Mouse (Mus musculus) lung, embryonic 14.5 days (tissue): Measurements from ENCODE around the gene Olfr173. TPM values are rescaled to one million over a fixed set of nuclear protein-coding genes. Genes with fewer than 3 reads are reported as not detected.
A peak's percentile ranks its signal among the peaks of the same experiment; 100 is the strongest.

Experiments
- ATAC-seq: fragments of 200-750 bp; cut with Nextera tagmentation; 2 replicates; pipeline ENCODE4 v1.8.0; 2017; ENCODE audit warnings: mild to moderate bottlenecking, moderate TSS enrichment, moderate library complexity; ENCODE audit not compliant: insufficient read depth
- DNase-seq: peaks from one replicate; pipeline ENCODE4 v3.0.0-alpha.2; 2015
- H3K27ac ChIP-seq: fragments of 300-500 bp; sonication (generic); 2 replicates; pipeline ENCODE4 v1.5.1; 2014; ENCODE audit warnings: low read depth, mild to moderate bottlenecking, moderate library complexity
- H3K27me3 ChIP-seq: fragments of 300-500 bp; sonication (generic); 2 replicates; pipeline ENCODE4 v1.6.1; 2014; ENCODE audit warnings: low read length, control low read depth; ENCODE audit not compliant: insufficient read depth
- H3K36me3 ChIP-seq: fragments of 300-500 bp; sonication (generic); 2 replicates; pipeline ENCODE4 v1.6.1; 2014; ENCODE audit warnings: control low read depth; ENCODE audit not compliant: insufficient read depth
- H3K4me1 ChIP-seq: fragments of 300-500 bp; sonication (generic); 2 replicates; pipeline ENCODE4 v1.6.1; 2014; ENCODE audit warnings: antibody characterized with exemption, control low read depth; ENCODE audit not compliant: insufficient read depth
- H3K4me2 ChIP-seq: fragments of 300-500 bp; sonication (generic); 2 replicates; pipeline ENCODE4 v1.6.1; 2014; ENCODE audit warnings: mild to moderate bottlenecking
- H3K4me3 ChIP-seq: fragments of 300-500 bp; sonication (generic); 2 replicates; pipeline ENCODE4 v1.5.1; 2014; ENCODE audit warnings: low read depth, low read length
- H3K9ac ChIP-seq: fragments of 300-500 bp; sonication (generic); 2 replicates; pipeline ENCODE4 v1.6.1; 2014
- H3K9me3 ChIP-seq: fragments of 300-500 bp; sonication (generic); 2 replicates; pipeline ENCODE4 v1.6.1; 2016; ENCODE audit warnings: low read depth, low read length, control low read depth
- CTCF ChIP-seq: IDR thresholded peaks from 2 replicates; pipeline ENCODE4 v1.5.1; 2016; ENCODE audit warnings: antibody characterized with exemption, low read depth
- WGBS: fragments of 180-500 bp; shearing (Covaris S2); extraction: QIAGEN DNeasy Blood & Tissue Kit; methylation state at CpG from one replicate; pipeline ENCODE4 v1.1.7; 2014; 5-methylcytosine and 5-hydroxymethylcytosine counted together
- microRNA-seq: library from miRNA; unstranded; fragments of <30 nt; microRNA quantifications from one replicate; pipeline ENCODE4, GENCODE M21; 2016; ENCODE audit warnings: borderline number of aligned reads
- polyA plus RNA-seq: library from polyadenylated mRNA; unstranded; fragments of >200 nt; fragmentation: Nextera tagmentation; extraction: Ambion mirVana; gene quantifications from 2 replicates; pipeline ENCODE4 v1.2.1, GENCODE M21; 2014

Olfr173 gene
- not detected in 2 replicates for polyA plus RNA-seq

DNA sequence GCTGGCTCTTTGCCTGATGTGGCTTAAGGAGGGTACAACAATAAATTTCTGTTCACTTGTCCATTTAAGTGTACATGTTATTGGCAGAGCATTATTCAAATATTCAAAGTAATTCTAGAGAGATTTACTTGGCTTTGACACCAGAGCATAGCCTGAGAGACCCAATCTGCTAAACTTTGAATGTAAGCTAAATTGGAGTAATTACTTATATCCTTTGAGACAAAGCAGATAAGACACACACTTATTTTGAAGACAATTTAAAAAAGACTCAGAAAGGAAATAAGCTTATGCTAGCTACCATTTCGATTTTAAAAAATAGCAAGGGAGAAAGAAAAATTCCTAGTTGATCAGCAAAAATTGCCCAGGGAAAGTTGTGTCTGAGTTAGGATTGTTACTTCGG is at the start of gene Olfr173:
Gene Olfr173, minus strand, starts transcription at position 101 of the 400 bp plus-strand sequence.
- no peak within 1 kb of the TSS for H3K4me3 ChIP-seq

DNA sequence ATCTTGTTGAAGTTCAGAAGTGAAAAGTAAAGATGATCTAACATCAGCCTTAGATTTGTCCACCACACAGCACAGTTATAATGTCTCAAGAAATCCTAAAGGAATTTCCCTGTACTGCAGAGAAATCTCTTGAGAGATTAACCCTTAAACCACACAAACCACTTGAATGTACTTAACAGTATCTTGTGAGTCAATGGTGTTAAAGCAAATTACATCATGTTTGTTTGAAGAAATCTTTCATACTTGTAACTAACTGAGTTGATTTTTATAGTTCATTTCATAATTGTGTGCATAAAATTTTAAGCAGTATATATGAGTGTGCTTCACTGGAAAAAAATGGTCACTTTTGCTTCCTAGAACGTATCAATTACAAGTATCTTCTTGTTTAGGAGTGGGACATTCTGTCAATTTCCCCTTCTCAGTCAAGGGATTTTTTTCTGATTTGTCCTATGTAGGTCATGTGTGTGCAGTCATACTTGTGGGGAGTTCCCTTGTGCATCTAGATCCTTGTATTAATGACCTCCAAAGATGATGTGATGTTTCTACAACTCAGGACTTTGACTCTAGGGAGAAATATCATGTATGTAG is 26.8 kb upstream of the Olfr173 start, which contains the start of gene Olfr175-ps1:
Gene Olfr175-ps1, minus strand, starts transcription at position 51 of the 588 bp plus-strand sequence.
- ATAC-seq (no peak), DNase-seq (no peak)
- Histone ChIP-seq H3K36me3 (no peaks in the 10 kb centered on the region), H3K4me3 (no peak within 1 kb of the TSS), H3K4me2 (no peak within 1 kb of the TSS), H3K27ac (no peak within 1 kb of the TSS), H3K9ac (no peak within 1 kb of the TSS), H3K27me3 (no peaks in the 10 kb centered on the region), H3K9me3 (no peaks in the 10 kb centered on the region), H3K4me1 (no peaks in the 10 kb centered on the region)
- TF ChIP-seq CTCF, result no peak
- WGBS, result 88% methylated on average over 1 of the region's 1 CpGs

More for the DNA sequence above, at the start of gene Olfr173:
- ATAC-seq (no peak), DNase-seq (no peak)
- Histone ChIP-seq H3K9me3 (no peaks in the 10 kb centered on the region), H3K4me2 (no peak within 1 kb of the TSS), H3K27me3 (no peaks in the 10 kb centered on the region), H3K36me3 (no peaks in the 10 kb centered on the region), H3K4me1 (no peaks in the 10 kb centered on the region), H3K27ac (no peak within 1 kb of the TSS), H3K9ac (no peak within 1 kb of the TSS)
- no peak for TF ChIP-seq CTCF
- 73% methylated on average over 2 of the region's 2 CpGs for WGBS

DNA sequence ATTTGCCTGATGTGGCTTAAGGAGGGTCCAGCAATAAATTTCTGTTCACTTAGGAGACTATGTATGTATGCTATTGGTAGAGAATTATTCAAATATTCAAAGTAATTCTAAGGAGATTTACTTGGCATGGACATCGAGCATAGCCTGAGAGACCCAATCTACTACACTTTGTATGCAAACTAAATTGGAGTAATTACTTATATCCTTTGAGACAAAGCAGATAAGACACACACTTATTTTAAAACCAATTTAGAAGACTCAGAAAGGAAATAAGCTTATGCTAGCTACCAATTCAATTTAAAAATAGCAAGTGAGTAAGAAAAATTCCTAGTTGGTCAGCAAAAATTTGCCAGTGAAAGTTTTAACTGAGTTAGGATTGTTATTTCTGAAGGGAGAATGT is 37.0 kb downstream of the Olfr173 start, which contains the start of gene Olfr172:
Gene Olfr172, minus strand, starts transcription at position 101 of the 400 bp plus-strand sequence.
- Histone ChIP-seq H3K4me2 (no peak within 1 kb of the TSS), H3K27ac (no peak within 1 kb of the TSS), H3K36me3 (no peaks in the 10 kb centered on the region), H3K9ac (no peak within 1 kb of the TSS), H3K9me3 (no peaks in the 10 kb centered on the region), H3K4me3 (no peak within 1 kb of the TSS), H3K4me1 (no peaks in the 10 kb centered on the region), H3K27me3 (no peaks in the 10 kb centered on the region)
- DNase-seq (no peak), ATAC-seq (no peak)
- WGBS, result 78% methylated on average over 1 of the region's 1 CpGs
- TF ChIP-seq CTCF, result no peak

DNA sequence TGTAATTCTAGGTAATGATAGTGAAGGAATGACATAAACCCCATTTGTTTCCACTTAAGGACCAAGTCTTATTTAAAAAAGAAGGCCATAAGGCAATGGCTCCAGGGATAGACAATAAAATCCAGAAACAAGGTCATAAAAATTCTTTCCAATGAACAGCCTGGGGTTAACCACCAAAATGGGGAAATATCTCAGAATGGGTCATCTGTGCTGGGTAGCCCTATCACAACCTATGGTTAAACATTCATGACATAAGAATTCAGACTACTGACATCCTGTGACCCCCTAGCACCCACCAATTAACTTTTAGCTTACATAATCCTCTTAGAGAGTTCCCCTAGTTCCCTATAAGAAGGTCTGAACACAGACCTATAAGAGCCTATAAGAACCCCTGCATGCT is 43.9 kb downstream of the Olfr173 start:
- Histone ChIP-seq H3K4me1 (no peaks in the 10 kb centered on the region), H3K4me2 (no peak overlapping the region), H3K27me3 (no peaks in the 10 kb centered on the region), H3K4me3 (no peak overlapping the region), H3K36me3 (no peaks in the 10 kb centered on the region), H3K9ac (no peak overlapping the region), H3K9me3 (no peaks in the 10 kb centered on the region), H3K27ac (no peak overlapping the region)
- DNase-seq (no peak), ATAC-seq (no peak)
- TF ChIP-seq CTCF, result no peak

DNA sequence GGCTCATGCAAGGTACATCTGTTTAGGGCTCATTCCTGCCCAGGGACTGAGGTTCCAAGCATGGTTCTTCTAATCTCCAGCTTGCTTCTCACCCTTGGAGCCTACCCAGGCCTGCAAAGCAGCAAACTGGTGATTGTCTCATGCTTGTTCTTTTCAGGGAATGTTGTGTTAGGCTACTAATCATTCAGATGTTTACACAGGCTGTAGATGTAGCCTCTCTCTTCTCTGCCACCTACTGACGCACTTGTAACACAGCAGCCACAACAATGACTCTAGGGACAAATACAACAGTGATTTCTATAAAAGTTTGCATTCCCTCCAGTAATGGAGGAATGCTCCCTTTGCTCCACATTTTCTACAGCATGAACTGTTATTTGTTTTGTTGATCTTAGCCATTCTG is 48.8 kb downstream of the Olfr173 start:
- H3K4me2 ChIP-seq, result no peak overlapping the region
- peak; percentile 40 for DNase-seq
- no peak overlapping the region for H3K27ac ChIP-seq
- H3K27me3 ChIP-seq, result no peaks in the 10 kb centered on the region
- ATAC-seq, result peak; percentile 68; the same call in 1 of the 2 replicates
- H3K4me1 ChIP-seq, result no peaks in the 10 kb centered on the region
- TF ChIP-seq CTCF, result peak; percentile 57
- H3K9ac ChIP-seq, result no peak overlapping the region
- H3K4me3 ChIP-seq, result no peak overlapping the region
- WGBS, result 28% methylated on average over 1 of the region's 1 CpGs
- H3K36me3 ChIP-seq, result no peaks in the 10 kb centered on the region
- H3K9me3 ChIP-seq, result no peaks in the 10 kb centered on the region

DNA sequence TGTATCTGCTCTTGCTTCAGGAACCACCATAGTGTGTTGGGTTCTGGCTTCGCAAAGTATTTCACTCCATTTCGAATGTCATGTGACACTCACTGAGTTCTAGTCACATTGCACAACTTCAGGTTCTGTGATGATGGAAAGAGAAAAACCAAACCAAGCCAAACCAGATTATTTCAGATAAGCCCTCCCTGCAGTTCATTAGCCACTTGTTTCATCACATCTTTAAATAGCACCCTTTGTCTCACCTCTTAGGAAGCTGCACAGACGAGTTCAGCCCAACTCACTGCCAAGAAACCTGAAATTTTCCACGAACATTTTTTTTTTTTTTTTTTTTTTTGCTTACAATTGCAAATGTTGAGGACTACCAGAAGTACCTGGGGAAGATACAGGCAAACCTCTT is 53.4 kb downstream of the Olfr173 start:
- no peaks in the 10 kb centered on the region for H3K36me3 ChIP-seq
- no peak overlapping the region for H3K4me2 ChIP-seq
- no peak overlapping the region for H3K9ac ChIP-seq
- 55% methylated on average over 4 of the region's 4 CpGs for WGBS
- TF ChIP-seq CTCF, result no peak
- H3K4me3 ChIP-seq, result no peak overlapping the region
- ATAC-seq, result no peak
- H3K9me3 ChIP-seq, result no peaks in the 10 kb centered on the region
- no peak for DNase-seq
- H3K4me1 ChIP-seq, result no peaks in the 10 kb centered on the region
- no peaks in the 10 kb centered on the region for H3K27me3 ChIP-seq
- no peak overlapping the region for H3K27ac ChIP-seq

Small RNA genes within 50 kb of the gene (microRNA-seq; reads per million reads assigned to microRNA genes)
- not detected for gene Gm27564

Other genes with a start within 250 kb of the Olfr173 start
- gene Gm813, start 183.3 kb downstream of the Olfr173 start, polyA plus RNA-seq, result not detected in 2 replicates
- not detected in 2 replicates for gene E330017A01Rik, start 161.5 kb downstream of the Olfr173 start, polyA plus RNA-seq
- gene Cpox, start 130.0 kb downstream of the Olfr173 start, polyA plus RNA-seq, result 22.7 and 23.7 TPM in 2 replicates
- 0.11 TPM in 1 of 2 replicates, not detected in the other for gene Gpr15, start 81.2 kb downstream of the Olfr173 start, polyA plus RNA-seq
- 127 and 128 TPM in 2 replicates for gene Cldnd1, start 72.4 kb downstream of the Olfr173 start, polyA plus RNA-seq
- gene Olfr172, start 37.1 kb downstream of the Olfr173 start, polyA plus RNA-seq, result not detected in 2 replicates
- gene Olfr175-ps1, start 26.5 kb upstream of the Olfr173 start, polyA plus RNA-seq, result not detected in 2 replicates
- gene Olfr177, start 74.5 kb upstream of the Olfr173 start, polyA plus RNA-seq, result not detected in 2 replicates
- not detected in 2 replicates for gene Olfr178, start 91.8 kb upstream of the Olfr173 start, polyA plus RNA-seq
- not detected in 2 replicates for gene Olfr181, start 128.5 kb upstream of the Olfr173 start, polyA plus RNA-seq
- gene Olfr180, start 129.1 kb upstream of the Olfr173 start, polyA plus RNA-seq, result not detected in 2 replicates
- gene Olfr183, start 195.1 kb upstream of the Olfr173 start, polyA plus RNA-seq, result not detected in 2 replicates
- gene Olfr186, start 230.0 kb upstream of the Olfr173 start, polyA plus RNA-seq, result not detected in 2 replicates
- not detected in 2 replicates for gene Olfr187, start 239.5 kb upstream of the Olfr173 start, polyA plus RNA-seq